In genomic region chr19:53532021-53532420, GRCm38 (mm10) we compare ENCODE assay signal across 12 mouse cellular contexts. TPM values are rescaled to one million over a fixed set of nuclear protein-coding genes. Genes with fewer than 3 reads are reported as not detected.
DNase-seq lines count a peak whose midpoint lies in the region; ATAC-seq lines count a peak whose summit lies in the region.
"Had no signal": no experiment of that assay in that cellular context is flagged by ENCODE, and none has a peak within 500 bp of the region (broad histone marks: within the 10 kb centered on the region; RNA-seq: fewer than 3 reads in every experiment).

No protein-coding gene starts in this region.

- H3K9ac ChIP-seq in lung, embryonic 16.5 days (ENCODE audit: low read length), result no peak overlapping the region
- H3K9ac ChIP-seq: midbrain, embryonic 15.5 days had no signal

- no peaks in the 10 kb centered on the region for H3K9me3 ChIP-seq in lung, embryonic 16.5 days (ENCODE audit: control insufficient read depth, low read length)
- H3K9me3 ChIP-seq: limb, embryonic 10.5 days; midbrain, embryonic 15.5 days had no signal

- no peak overlapping the region for H3K27ac ChIP-seq in lung, embryonic 16.5 days (ENCODE audit: low read length)
- H3K27ac ChIP-seq: limb, embryonic 10.5 days; midbrain, embryonic 15.5 days had no signal

- ATAC-seq in lung, embryonic 16.5 days (ENCODE audit: low read depth), result no peak
- ATAC-seq: midbrain, embryonic 15.5 days had no signal

- H3K36me3 ChIP-seq in lung, embryonic 16.5 days (ENCODE audit: control insufficient read depth, insufficient read depth, low read length), result no peaks in the 10 kb centered on the region
- H3K36me3 ChIP-seq: midbrain, embryonic 15.5 days had no signal

- 0 out of 2 replicates have a peak overlapping the region, but pooled peaks have one; percentile 2 for H3K4me2 ChIP-seq in lung, embryonic 16.5 days (ENCODE audit: low read depth, low read length)
- H3K4me2 ChIP-seq: midbrain, embryonic 15.5 days had no signal

- H3K4me1 ChIP-seq in lung, embryonic 16.5 days (replicated peaks; ENCODE audit: control insufficient read depth, insufficient read depth, low read length), result peaks cover 11% of the 10 kb centered on the region

- peaks cover 3% of the 10 kb centered on the region; the same call in 1 of the 2 replicates for H3K27me3 ChIP-seq in lung, embryonic 16.5 days (ENCODE audit: control insufficient read depth, insufficient read depth, low read depth, low read length)

- no peak overlapping the region for H3K4me3 ChIP-seq in lung, embryonic 16.5 days (ENCODE audit: low read length)
- H3K4me3 ChIP-seq: midbrain, embryonic 15.5 days had no signal

- WGBS in lung, embryonic 16.5 days, result 43% methylated on average over 6 of the region's 6 CpGs

- peak; percentile 66 for DNase-seq in cerebellum, adult 11 months
- no peak for DNase-seq in cerebellum, postnatal 4 days (ENCODE audit: low spot score in 2 of 2)
- DNase-seq in lung, postnatal 14 days, result no peak
- peak; percentile 83 for DNase-seq in cerebellum, adult 9-11 months
- DNase-seq in heart, postnatal 4 days, result peak; percentile 71
- no peak for DNase-seq in frontal cortex, adult 2 months (ENCODE audit: extremely low spot score in 1 of 2, low spot score in 1 of 2)
- DNase-seq in ovary, adult 18-20 months (ENCODE audit: low spot score), result no peak
- DNase-seq: right cerebral cortex, postnatal 14 days; thymus, postnatal 36 days had no signal

RNA-seq across cellular contexts. Expression of gene Dusp5, which starts 3.1 kb away (rescaled TPM):
- 6.9 TPM in 2 replicates for polyA plus RNA-seq in lung, embryonic 16.5 days (2015; fragmentation: Nextera tagmentation; extraction: Ambion mirVana)
- 10 to 100 TPM; 18.7 to 20.7 TPM for total RNA-seq in heart, postnatal 4 days (2021)
- 20.1 and 31.8 TPM in 2 replicates for polyA plus RNA-seq in frontal cortex, adult 2 months (2012; rRNA removed)

RNA-seq across cellular contexts. Expression of gene Nutf2-ps1, which starts 56.8 kb away (rescaled TPM):
- polyA plus RNA-seq in lung, embryonic 16.5 days (2015; fragmentation: Nextera tagmentation; extraction: Ambion mirVana), result 356 and 368 TPM in 2 replicates
- 100 to 1,000 TPM; 124 to 126 TPM for total RNA-seq in heart, postnatal 4 days (2021)
- polyA plus RNA-seq in frontal cortex, adult 2 months (2012; rRNA removed), result 25.4 and 28.4 TPM in 2 replicates

Comparison
In these comparisons a context has a peak if more than half of its experiments do, and no peak if none do; other contexts are left out.
1. DNase-seq: peak in cerebellum, adult 11 months (single experiment), cerebellum, adult 9-11 months (single experiment) and heart, postnatal 4 days (single experiment); none in cerebellum, postnatal 4 days (0 of 2), lung, postnatal 14 days (single experiment), frontal cortex, adult 2 months (0 of 2) and ovary, adult 18-20 months (single experiment).
2. RNA of gene Nutf2-ps1, which starts 56.8 kb away (polyA plus RNA-seq): 356 to 368 TPM in lung, embryonic 16.5 days; 25.4 to 28.4 TPM in frontal cortex, adult 2 months; every median in the first group is over 10 times any median in the second.